Mouse (Mus musculus): ENCODE results near the gene Polrmt. TPM values are rescaled to one million over a fixed set of nuclear protein-coding genes. Genes with fewer than 3 reads are reported as not detected.

The Polrmt gene
- total and polyA plus RNA-seq, 2 experiments from 2014 or later: 32.5 to 43.2 TPM

- DNase-seq (ENCODE audit: low spot score): no peak
- peaks cover 45% of the 10 kb centered on the region for H3K36me3 ChIP-seq (ENCODE audit: insufficient read depth, low read length)
These were observed 57.7 kb downstream of the Polrmt start, which contains the start of gene Gzmm for GRCm38 (mm10) chr10:79688720-79689119. TSS of gene Gzmm (plus strand) at chr10:79689020.

DNA sequence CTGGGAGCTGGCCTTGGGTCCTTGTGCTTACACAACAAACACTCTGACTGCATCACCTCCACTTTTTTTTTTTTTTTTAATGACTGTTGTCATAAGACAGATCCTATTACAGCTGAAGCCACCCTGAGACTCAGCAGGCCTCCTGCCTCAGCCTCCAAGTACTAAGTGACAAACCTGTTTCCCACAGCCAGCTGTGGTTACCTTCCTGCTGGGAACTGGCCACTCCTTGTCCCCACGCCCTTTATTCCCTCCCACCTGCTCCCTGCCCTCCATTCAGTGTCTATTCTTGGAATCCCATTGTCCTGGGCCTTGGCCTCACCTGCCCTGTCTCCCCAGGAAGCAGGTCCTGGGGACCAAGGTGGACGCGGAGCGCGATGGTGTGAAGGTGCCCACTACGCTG is 58.9 kb downstream of the Polrmt start:
- peaks cover 14% of the 10 kb centered on the region for H3K4me1 ChIP-seq (ENCODE audit: insufficient read depth, low read length)
- H3K4me3 ChIP-seq (ENCODE audit: low read depth, low read length): no peak overlapping the region
- over 99% methylated on average over 6 of the region's 6 CpGs for WGBS
- ATAC-seq (ENCODE audit: low FRiP score) (no peak), DNase-seq (ENCODE audit: low spot score) (no peak)
- no peaks in the 10 kb centered on the region for H3K27me3 ChIP-seq (ENCODE audit: insufficient read depth, low read length)
- H3K9me3 ChIP-seq (ENCODE audit: low read length): no peaks in the 10 kb centered on the region
- H3K27ac ChIP-seq (ENCODE audit: low read depth, low read length): no peak overlapping the region
- no peak overlapping the region for H3K4me2 ChIP-seq (ENCODE audit: low read depth, low read length, poor library complexity, severe bottlenecking)
- no peak overlapping the region for H3K9ac ChIP-seq (replicated peaks; ENCODE audit: low read length, poor library complexity, severe bottlenecking)
- no peak for TF ChIP-seq CTCF (IDR thresholded peaks at IDR 0.05)
- peaks cover 45% of the 10 kb centered on the region for H3K36me3 ChIP-seq (ENCODE audit: insufficient read depth, low read length)

More at GRCm38 (mm10) chr10:79688720-79689119, 57.7 kb downstream of the Polrmt start, which contains the start of gene Gzmm:
- H3K9me3 ChIP-seq (ENCODE audit: low read length): no peaks in the 10 kb centered on the region
- WGBS: 87% methylated on average over 4 of the region's 4 CpGs
- H3K4me2 ChIP-seq (ENCODE audit: low read depth, low read length, poor library complexity, severe bottlenecking): no peak within 1 kb of the TSS
- H3K27ac ChIP-seq (ENCODE audit: low read depth, low read length): no peak within 1 kb of the TSS
- ATAC-seq (ENCODE audit: low FRiP score): no peak
- no peak for TF ChIP-seq CTCF (IDR thresholded peaks at IDR 0.05)
- no peaks in the 10 kb centered on the region for H3K27me3 ChIP-seq (ENCODE audit: insufficient read depth, low read length)
- no peak within 1 kb of the TSS for H3K4me3 ChIP-seq (ENCODE audit: low read depth, low read length)
- H3K9ac ChIP-seq (replicated peaks; ENCODE audit: low read length, poor library complexity, severe bottlenecking): no peak within 1 kb of the TSS
- peaks cover 5% of the 10 kb centered on the region for H3K4me1 ChIP-seq (ENCODE audit: insufficient read depth, low read length)

- H3K9me3 ChIP-seq (ENCODE audit: low read length): no peaks in the 10 kb centered on the region
- WGBS: 100% methylated on average over 1 of the region's 1 CpGs
- no peaks in the 10 kb centered on the region for H3K27me3 ChIP-seq (ENCODE audit: insufficient read depth, low read length)
These were observed 59.7 kb downstream of the Polrmt start for GRCm38 (mm10) chr10:79686691-79687090.

GRCm38 (mm10) chr10:79686219-79686618 is 60.2 kb downstream of the Polrmt start:
- ATAC-seq (ENCODE audit: low FRiP score): no peak
- Histone ChIP-seq H3K4me2 (ENCODE audit: low read depth, low read length, poor library complexity, severe bottlenecking) (no peak overlapping the region), H3K4me1 (ENCODE audit: insufficient read depth, low read length) (peaks cover 14% of the 10 kb centered on the region), H3K27ac (ENCODE audit: low read depth, low read length) (no peak overlapping the region), H3K9me3 (ENCODE audit: low read length) (no peaks in the 10 kb centered on the region), H3K36me3 (ENCODE audit: insufficient read depth, low read length) (peaks cover 45% of the 10 kb centered on the region), H3K4me3 (ENCODE audit: low read depth, low read length) (no peak overlapping the region), H3K9ac (replicated peaks; ENCODE audit: low read length, poor library complexity, severe bottlenecking) (no peak overlapping the region), H3K27me3 (ENCODE audit: insufficient read depth, low read length) (no peaks in the 10 kb centered on the region)
- WGBS: 89% methylated on average over 2 of the region's 2 CpGs
- no peak for DNase-seq (ENCODE audit: low spot score)
- no peak for TF ChIP-seq CTCF (IDR thresholded peaks at IDR 0.05)

More at GRCm38 (mm10) chr10:79686691-79687090, 59.7 kb downstream of the Polrmt start:
- peaks cover 45% of the 10 kb centered on the region for H3K36me3 ChIP-seq (ENCODE audit: insufficient read depth, low read length)
- peaks cover 14% of the 10 kb centered on the region for H3K4me1 ChIP-seq (ENCODE audit: insufficient read depth, low read length)
- H3K9ac ChIP-seq (replicated peaks; ENCODE audit: low read length, poor library complexity, severe bottlenecking): no peak overlapping the region
- H3K4me2 ChIP-seq (ENCODE audit: low read depth, low read length, poor library complexity, severe bottlenecking): no peak overlapping the region
- DNase-seq (ENCODE audit: low spot score) (no peak), ATAC-seq (ENCODE audit: low FRiP score) (no peak)
- H3K27ac ChIP-seq (ENCODE audit: low read depth, low read length): no peak overlapping the region
- no peak for TF ChIP-seq CTCF (IDR thresholded peaks at IDR 0.05)
- no peak overlapping the region for H3K4me3 ChIP-seq (ENCODE audit: low read depth, low read length)

Other genes starting within 250 kb of the Polrmt start
Only the 30 nearest of the 33 such genes appear.
- 34.6 and 56.9 TPM in 2 replicates for gene Plpp2, start 212.8 kb downstream of the Polrmt start, total RNA-seq (2014; rRNA removed)
- gene Plpp2, start 212.8 kb downstream of the Polrmt start, polyA plus RNA-seq (2015; fragmentation: Nextera tagmentation; extraction: Ambion mirVana): 22.7 and 25.6 TPM in 2 replicates
- gene Mier2, start 191.4 kb downstream of the Polrmt start, total RNA-seq (2014; rRNA removed): 95.6 and 98.8 TPM in 2 replicates
- 43.3 and 46.6 TPM in 2 replicates for gene Mier2, start 191.4 kb downstream of the Polrmt start, polyA plus RNA-seq (2015; fragmentation: Nextera tagmentation; extraction: Ambion mirVana)
- gene Theg, start 159.2 kb downstream of the Polrmt start, total RNA-seq (2014; rRNA removed): not detected in 2 replicates
- gene Theg, start 159.2 kb downstream of the Polrmt start, polyA plus RNA-seq (2015; fragmentation: Nextera tagmentation; extraction: Ambion mirVana): not detected in 2 replicates
- 43.6 and 45.2 TPM in 2 replicates for gene C2cd4c, start 132.6 kb downstream of the Polrmt start, total RNA-seq (2014; rRNA removed)
- 1.7 and 1.8 TPM in 2 replicates for gene C2cd4c, start 132.6 kb downstream of the Polrmt start, polyA plus RNA-seq (2015; fragmentation: Nextera tagmentation; extraction: Ambion mirVana)
- gene Shc2, start 108.7 kb downstream of the Polrmt start, total RNA-seq (2014; rRNA removed): 74.5 and 78.2 TPM in 2 replicates
- gene Shc2, start 108.7 kb downstream of the Polrmt start, polyA plus RNA-seq (2015; fragmentation: Nextera tagmentation; extraction: Ambion mirVana): 25.9 and 26.2 TPM in 2 replicates
- gene Odf3l2, start 100.8 kb downstream of the Polrmt start, total RNA-seq (2014; rRNA removed): 2.3 TPM in 1 of 2 replicates, not detected in the other
- 1.6 and 2.1 TPM in 2 replicates for gene Odf3l2, start 100.8 kb downstream of the Polrmt start, polyA plus RNA-seq (2015; fragmentation: Nextera tagmentation; extraction: Ambion mirVana)
- gene Madcam1, start 82.0 kb downstream of the Polrmt start, total RNA-seq (2014; rRNA removed): 1.7 and 1.9 TPM in 2 replicates
- gene Madcam1, start 82.0 kb downstream of the Polrmt start, polyA plus RNA-seq (2015; fragmentation: Nextera tagmentation; extraction: Ambion mirVana): 1.3 and 1.6 TPM in 2 replicates
- gene Tpgs1, start 77.2 kb downstream of the Polrmt start, total RNA-seq (2014; rRNA removed): 80.9 and 85.9 TPM in 2 replicates
- gene Tpgs1, start 77.2 kb downstream of the Polrmt start, polyA plus RNA-seq (2015; fragmentation: Nextera tagmentation; extraction: Ambion mirVana): 139 and 146 TPM in 2 replicates
- gene Cdc34, start 64.4 kb downstream of the Polrmt start, total RNA-seq (2014; rRNA removed): 65.8 and 99.4 TPM in 2 replicates
- 72.5 and 75.2 TPM in 2 replicates for gene Cdc34, start 64.4 kb downstream of the Polrmt start, polyA plus RNA-seq (2015; fragmentation: Nextera tagmentation; extraction: Ambion mirVana)
- 0.66 and 0.85 TPM in 2 replicates for gene Gzmm, start 57.6 kb downstream of the Polrmt start, total RNA-seq (2014; rRNA removed)
- 1.2 and 1.4 TPM in 2 replicates for gene Gzmm, start 57.6 kb downstream of the Polrmt start, polyA plus RNA-seq (2015; fragmentation: Nextera tagmentation; extraction: Ambion mirVana)
- 1,054 and 1,082 TPM in 2 replicates for gene Bsg, start 42.1 kb downstream of the Polrmt start, total RNA-seq (2014; rRNA removed)
- gene Bsg, start 42.1 kb downstream of the Polrmt start, polyA plus RNA-seq (2015; fragmentation: Nextera tagmentation; extraction: Ambion mirVana): 1,042 and 1,135 TPM in 2 replicates
- 60.9 and 66.1 TPM in 2 replicates for gene Hcn2, start 29.9 kb downstream of the Polrmt start, total RNA-seq (2014; rRNA removed)
- 5.0 TPM in 2 replicates for gene Hcn2, start 29.9 kb downstream of the Polrmt start, polyA plus RNA-seq (2015; fragmentation: Nextera tagmentation; extraction: Ambion mirVana)
- gene Fgf22, start 8.5 kb upstream of the Polrmt start, total RNA-seq (2014; rRNA removed): 1.7 and 2.2 TPM in 2 replicates
- gene Fgf22, start 8.5 kb upstream of the Polrmt start, polyA plus RNA-seq (2015; fragmentation: Nextera tagmentation; extraction: Ambion mirVana): 3.1 and 4.0 TPM in 2 replicates
- gene Rnf126, start 20.4 kb upstream of the Polrmt start, total RNA-seq (2014; rRNA removed): 79.6 and 107 TPM in 2 replicates
- 121 and 134 TPM in 2 replicates for gene Rnf126, start 20.4 kb upstream of the Polrmt start, polyA plus RNA-seq (2015; fragmentation: Nextera tagmentation; extraction: Ambion mirVana)
- 3.3 and 3.4 TPM in 2 replicates for gene Fstl3, start 30.7 kb upstream of the Polrmt start, total RNA-seq (2014; rRNA removed)
- 3.0 and 3.9 TPM in 2 replicates for gene Fstl3, start 30.7 kb upstream of the Polrmt start, polyA plus RNA-seq (2015; fragmentation: Nextera tagmentation; extraction: Ambion mirVana)
- 1.1 TPM in 1 of 2 replicates, not detected in the other for gene Prss57, start 44.4 kb upstream of the Polrmt start, total RNA-seq (2014; rRNA removed)
- 0.09 and 0.25 TPM in 2 replicates for gene Prss57, start 44.4 kb upstream of the Polrmt start, polyA plus RNA-seq (2015; fragmentation: Nextera tagmentation; extraction: Ambion mirVana)
- gene Palm, start 47.0 kb upstream of the Polrmt start, total RNA-seq (2014; rRNA removed): 161 and 165 TPM in 2 replicates
- gene Palm, start 47.0 kb upstream of the Polrmt start, polyA plus RNA-seq (2015; fragmentation: Nextera tagmentation; extraction: Ambion mirVana): 302 and 308 TPM in 2 replicates
- gene Misp, start 74.4 kb upstream of the Polrmt start, total RNA-seq (2014; rRNA removed): 0.24 TPM in 1 of 2 replicates, not detected in the other
- gene Misp, start 74.4 kb upstream of the Polrmt start, polyA plus RNA-seq (2015; fragmentation: Nextera tagmentation; extraction: Ambion mirVana): 0.18 and 0.27 TPM in 2 replicates
- 114 and 119 TPM in 2 replicates for gene Ptbp1, start 107.8 kb upstream of the Polrmt start, total RNA-seq (2014; rRNA removed)
- gene Ptbp1, start 107.8 kb upstream of the Polrmt start, polyA plus RNA-seq (2015; fragmentation: Nextera tagmentation; extraction: Ambion mirVana): 46.2 and 49.7 TPM in 2 replicates
- gene Prtn3, start 127.9 kb upstream of the Polrmt start, total RNA-seq (2014; rRNA removed): 5.9 and 7.5 TPM in 2 replicates
- gene Prtn3, start 127.9 kb upstream of the Polrmt start, polyA plus RNA-seq (2015; fragmentation: Nextera tagmentation; extraction: Ambion mirVana): 11.7 and 14.6 TPM in 2 replicates
- 494 and 539 TPM in 2 replicates for gene Plppr3, start 128.1 kb upstream of the Polrmt start, total RNA-seq (2014; rRNA removed)
- 350 and 358 TPM in 2 replicates for gene Plppr3, start 128.1 kb upstream of the Polrmt start, polyA plus RNA-seq (2015; fragmentation: Nextera tagmentation; extraction: Ambion mirVana)
- not detected in 2 replicates for gene Elane, start 139.7 kb upstream of the Polrmt start, total RNA-seq (2014; rRNA removed)
- not detected in 2 replicates for gene Elane, start 139.7 kb upstream of the Polrmt start, polyA plus RNA-seq (2015; fragmentation: Nextera tagmentation; extraction: Ambion mirVana)
- gene Cfd, start 144.3 kb upstream of the Polrmt start, total RNA-seq (2014; rRNA removed): not detected in 2 replicates
- gene Cfd, start 144.3 kb upstream of the Polrmt start, polyA plus RNA-seq (2015; fragmentation: Nextera tagmentation; extraction: Ambion mirVana): not detected in 2 replicates
- 75.9 and 79.6 TPM in 2 replicates for gene Med16, start 162.3 kb upstream of the Polrmt start, total RNA-seq (2014; rRNA removed)
- 54.9 and 55.3 TPM in 2 replicates for gene Med16, start 162.3 kb upstream of the Polrmt start, polyA plus RNA-seq (2015; fragmentation: Nextera tagmentation; extraction: Ambion mirVana)
- gene Gm26602, start 164.3 kb upstream of the Polrmt start, total RNA-seq (2014; rRNA removed): not detected in 2 replicates
- gene Gm26602, start 164.3 kb upstream of the Polrmt start, polyA plus RNA-seq (2015; fragmentation: Nextera tagmentation; extraction: Ambion mirVana): 7.4 and 17.3 TPM in 2 replicates
- 6.1 and 9.6 TPM in 2 replicates for gene Kiss1r, start 170.4 kb upstream of the Polrmt start, total RNA-seq (2014; rRNA removed)
- gene Kiss1r, start 170.4 kb upstream of the Polrmt start, polyA plus RNA-seq (2015; fragmentation: Nextera tagmentation; extraction: Ambion mirVana): 4.4 and 5.5 TPM in 2 replicates
- gene R3hdm4, start 174.6 kb upstream of the Polrmt start, total RNA-seq (2014; rRNA removed): 108 and 118 TPM in 2 replicates
- gene R3hdm4, start 174.6 kb upstream of the Polrmt start, polyA plus RNA-seq (2015; fragmentation: Nextera tagmentation; extraction: Ambion mirVana): 301 and 323 TPM in 2 replicates
- 9.0 and 9.5 TPM in 2 replicates for gene Arid3a, start 180.5 kb upstream of the Polrmt start, total RNA-seq (2014; rRNA removed)
- gene Arid3a, start 180.5 kb upstream of the Polrmt start, polyA plus RNA-seq (2015; fragmentation: Nextera tagmentation; extraction: Ambion mirVana): 3.1 and 3.3 TPM in 2 replicates
- 72.6 and 87.6 TPM in 2 replicates for gene Wdr18, start 213.6 kb upstream of the Polrmt start, total RNA-seq (2014; rRNA removed)
- 102 and 116 TPM in 2 replicates for gene Wdr18, start 213.6 kb upstream of the Polrmt start, polyA plus RNA-seq (2015; fragmentation: Nextera tagmentation; extraction: Ambion mirVana)
- gene Grin3b, start 224.1 kb upstream of the Polrmt start, total RNA-seq (2014; rRNA removed): 0.42 and 2.2 TPM in 2 replicates
- gene Grin3b, start 224.1 kb upstream of the Polrmt start, polyA plus RNA-seq (2015; fragmentation: Nextera tagmentation; extraction: Ambion mirVana): 0.11 and 0.21 TPM in 2 replicates